Mouse (Mus musculus) stomach, embryonic 14.5 days (tissue): ENCODE results near the gene Gm10128. TPM values are rescaled to one million over a fixed set of nuclear protein-coding genes. Genes with fewer than 3 reads are reported as not detected.
"Not testable (repeated sequence)": the region's sequence is repeated elsewhere in the genome, so short reads cannot be mapped to it uniquely, and the experiment has no call there.

Experiments
- ATAC-seq: fragments of 200-750 bp; cut with Nextera tagmentation; 2 replicates; pipeline ENCODE4 v1.8.0; 2017; ENCODE audit warnings: low read depth, moderate TSS enrichment; ENCODE audit not compliant: insufficient number of reproducible peaks, insufficient read depth, low FRiP score
- H3K27ac ChIP-seq: fragments of 300-500 bp; sonication (generic); 2 replicates; pipeline ENCODE4 v1.5.1; 2014; ENCODE audit warnings: mild to moderate bottlenecking, low read length, moderate library complexity, mixed read lengths
- H3K27me3 ChIP-seq: fragments of 300-500 bp; sonication (generic); 2 replicates; pipeline ENCODE4 v1.6.1; 2014; ENCODE audit warnings: low read length, control low read depth, mixed read lengths; ENCODE audit not compliant: control insufficient read depth, insufficient read depth
- H3K36me3 ChIP-seq: fragments of 300-500 bp; sonication (generic); 2 replicates; pipeline ENCODE4 v1.6.1; 2014; ENCODE audit warnings: mild to moderate bottlenecking, control low read depth, low read length, moderate library complexity, mixed read lengths; ENCODE audit not compliant: control insufficient read depth, insufficient read depth
- H3K4me1 ChIP-seq: fragments of 300-500 bp; sonication (generic); 2 replicates; pipeline ENCODE4 v1.6.1; 2014; ENCODE audit warnings: low read length, control low read depth, mixed read lengths; ENCODE audit not compliant: control insufficient read depth, insufficient read depth
- H3K4me2 ChIP-seq: fragments of 300-500 bp; sonication (generic); replicated peaks from 2 replicates; pipeline ENCODE4 v1.6.1; 2014; ENCODE audit warnings: low read depth, low read length, control low read depth
- H3K4me3 ChIP-seq: fragments of 300-500 bp; sonication (generic); 2 replicates; pipeline ENCODE4 v1.5.1; 2014; ENCODE audit warnings: low read depth, low read length, control low read depth
- H3K9ac ChIP-seq: fragments of 300-500 bp; sonication (generic); replicated peaks from 2 replicates; pipeline ENCODE4 v1.6.1; 2014; ENCODE audit warnings: low read depth, mild to moderate bottlenecking, control low read depth, low read length, moderate library complexity, mixed read lengths
- H3K9me3 ChIP-seq: fragments of 300-500 bp; sonication (generic); 2 replicates; pipeline ENCODE4 v1.6.1; 2016; ENCODE audit warnings: low read depth, low read length, control low read depth; ENCODE audit not compliant: control insufficient read depth
- WGBS: fragments of 180-500 bp; shearing (Covaris S2); extraction: QIAGEN DNeasy Blood & Tissue Kit; methylation state at CpG from one replicate; pipeline ENCODE4 v1.1.7; 2014; 5-methylcytosine and 5-hydroxymethylcytosine counted together
- polyA plus RNA-seq: library from polyadenylated mRNA; unstranded; fragments of >200 nt; fragmentation: Nextera tagmentation; extraction: Ambion mirVana; gene quantifications from 2 replicates; pipeline ENCODE4 v1.2.1, GENCODE M21; 2014

The Gm10128 gene
- not detected in 2 replicates for polyA plus RNA-seq

GRCm38 (mm10) chr14:7643872-7644271, at the start of gene Gm10128:
Gene Gm10128, minus strand, starts transcription at chr14:7643972.
- not testable (repeated sequence) for ATAC-seq, H3K27ac ChIP-seq
- WGBS: no CpG with 5 or more reads among the region's 2 CpGs

DNA sequence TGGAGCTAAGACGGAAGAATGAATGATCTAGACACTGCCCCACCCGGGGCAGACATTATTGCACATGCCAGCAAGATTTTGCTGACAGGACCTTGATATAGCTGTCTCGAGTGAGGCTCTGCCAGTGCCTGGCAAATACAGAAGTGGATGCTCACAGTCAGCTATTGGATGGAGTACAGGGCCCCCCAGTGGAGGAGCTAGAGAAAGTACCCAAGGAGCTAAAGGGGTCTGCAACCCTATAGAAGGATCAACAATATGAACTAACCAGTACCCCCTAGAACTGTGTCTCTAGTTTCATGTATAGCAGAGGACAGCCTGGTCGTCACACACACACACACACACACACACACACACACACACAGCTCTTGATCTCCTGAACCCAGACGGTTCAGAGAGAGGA, 37.4 kb upstream of the Gm10128 start:
- not testable (repeated sequence) for H3K4me1 ChIP-seq, H3K4me3 ChIP-seq, ATAC-seq, H3K27ac ChIP-seq, H3K27me3 ChIP-seq, H3K36me3 ChIP-seq, H3K9ac ChIP-seq, H3K9me3 ChIP-seq, H3K4me2 ChIP-seq
- 66% methylated on average over 5 of the region's 5 CpGs for WGBS

More at GRCm38 (mm10) chr14:7643872-7644271, at the start of gene Gm10128:
- H3K9ac ChIP-seq, H3K4me1 ChIP-seq, H3K4me2 ChIP-seq, H3K4me3 ChIP-seq, H3K9me3 ChIP-seq, H3K27me3 ChIP-seq, H3K36me3 ChIP-seq: not testable (repeated sequence)

GRCm38 (mm10) chr14:7662491-7662890, 18.7 kb upstream of the Gm10128 start:
- H3K4me3 ChIP-seq, ATAC-seq: not testable (repeated sequence)
- 66% methylated on average over 2 of the region's 2 CpGs for WGBS

GRCm38 (mm10) chr14:7658101-7659074, 14.6 kb upstream of the Gm10128 start:
- WGBS: under 1% methylated on average over 30 of the region's 76 CpGs
- H3K4me2 ChIP-seq: peak overlapping the region; percentile 43
- peak overlapping the region; percentile 17 for H3K4me3 ChIP-seq
- not testable (repeated sequence) for H3K9me3 ChIP-seq, ATAC-seq, H3K4me1 ChIP-seq, H3K36me3 ChIP-seq, H3K27ac ChIP-seq, H3K9ac ChIP-seq, H3K27me3 ChIP-seq

More at GRCm38 (mm10) chr14:7662491-7662890, 18.7 kb upstream of the Gm10128 start:
- not testable (repeated sequence) for H3K4me2 ChIP-seq, H3K36me3 ChIP-seq, H3K9ac ChIP-seq, H3K9me3 ChIP-seq, H3K27ac ChIP-seq, H3K27me3 ChIP-seq, H3K4me1 ChIP-seq

- H3K36me3 ChIP-seq, H3K9me3 ChIP-seq, H3K27me3 ChIP-seq, H3K27ac ChIP-seq, H3K4me3 ChIP-seq, ATAC-seq, H3K9ac ChIP-seq, H3K4me1 ChIP-seq: not testable (repeated sequence)
- H3K4me2 ChIP-seq: peak overlapping the region; percentile 39; the same call in 1 of the 2 replicates
- 1% methylated on average over 6 of the region's 10 CpGs for WGBS
Observed at GRCm38 (mm10) chr14:7657456-7657855, 13.7 kb upstream of the Gm10128 start.

DNA sequence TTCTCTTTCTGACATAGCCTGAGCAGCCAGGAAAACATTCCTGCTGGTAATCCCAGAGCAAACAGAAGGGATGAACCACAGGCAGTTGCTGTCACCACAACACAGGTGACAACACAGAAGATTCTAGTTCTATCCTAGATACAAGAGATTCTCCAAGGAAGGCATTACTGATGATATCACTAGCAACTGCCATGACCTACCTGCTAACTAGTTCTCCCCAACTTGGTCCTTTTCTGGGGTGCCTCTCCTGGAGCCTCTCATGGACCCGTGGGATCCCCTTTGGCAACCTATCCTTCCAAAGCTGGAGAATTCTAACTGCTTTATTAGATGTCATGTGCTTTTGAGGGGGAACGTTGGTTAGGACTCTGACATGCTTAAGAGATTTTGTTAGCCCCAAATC, 48.3 kb downstream of the Gm10128 start, which contains the start of gene Gm10338:
TSS of gene Gm10338 (minus strand) at position 101 of the 400 bp plus-strand sequence.
- ATAC-seq, H3K27me3 ChIP-seq, H3K36me3 ChIP-seq, H3K27ac ChIP-seq, H3K9ac ChIP-seq, H3K4me2 ChIP-seq, H3K4me1 ChIP-seq, H3K9me3 ChIP-seq, H3K4me3 ChIP-seq: not testable (repeated sequence)
- no CpG with 5 or more reads among the region's 2 CpGs for WGBS

Other genes starting within 250 kb of the Gm10128 start
- not detected in 2 replicates for gene Gm3755, start 193.1 kb downstream of the Gm10128 start, polyA plus RNA-seq
- gene Gm3752, start 160.2 kb downstream of the Gm10128 start, polyA plus RNA-seq: 0.87 and 1.3 TPM in 2 replicates
- gene Gm3558, start 75.4 kb downstream of the Gm10128 start, polyA plus RNA-seq: 0.59 and 1.2 TPM in 2 replicates
- not detected in 2 replicates for gene Gm10338, start 48.4 kb downstream of the Gm10128 start, polyA plus RNA-seq
- gene Gm26661, start 147.6 kb upstream of the Gm10128 start, polyA plus RNA-seq: not detected in 2 replicates
- gene Flnb, start 174.0 kb upstream of the Gm10128 start, polyA plus RNA-seq: 23.7 and 26.2 TPM in 2 replicates